Mouse (Mus musculus): ENCODE measurements at regions not wholly inside any gene's neighbourhood (a gene's known extent, or its start where the extent isn't known, plus 50 kb on each side); places are given as distances from the start of the nearest gene placed in this dataset.

DNA sequence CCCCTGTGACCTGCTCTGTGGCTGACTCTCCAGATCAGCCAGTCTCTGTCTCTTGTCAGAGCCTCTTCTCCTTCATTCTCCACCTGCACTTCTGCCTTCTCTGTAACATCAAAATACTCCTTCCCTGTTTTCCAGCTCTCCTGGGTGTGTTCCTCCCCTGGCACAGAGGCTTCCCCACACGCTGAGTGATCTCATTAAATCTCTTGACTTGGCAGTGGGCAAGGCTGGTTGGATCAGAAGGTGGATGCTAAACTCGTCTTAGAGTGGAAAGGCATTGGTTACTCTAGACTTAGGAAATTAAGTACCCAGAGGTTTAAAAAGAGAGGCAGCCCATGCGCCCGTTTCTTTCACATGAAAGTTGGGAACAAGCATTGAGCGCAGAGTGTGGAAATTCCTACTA, 78.3 kb upstream of the Gm10234 start:
- TF ChIP-seq CTCF (IDR thresholded peaks at IDR 0.05; ENCODE audit: extremely low read depth, insufficient read depth, low read length) (no peak), POLR2A (IDR thresholded peaks at IDR 0.05; ENCODE audit: extremely low read depth, insufficient read depth, low read length) (no peak)
